Mouse (Mus musculus): ENCODE data around the gene Dnah8.

DNA sequence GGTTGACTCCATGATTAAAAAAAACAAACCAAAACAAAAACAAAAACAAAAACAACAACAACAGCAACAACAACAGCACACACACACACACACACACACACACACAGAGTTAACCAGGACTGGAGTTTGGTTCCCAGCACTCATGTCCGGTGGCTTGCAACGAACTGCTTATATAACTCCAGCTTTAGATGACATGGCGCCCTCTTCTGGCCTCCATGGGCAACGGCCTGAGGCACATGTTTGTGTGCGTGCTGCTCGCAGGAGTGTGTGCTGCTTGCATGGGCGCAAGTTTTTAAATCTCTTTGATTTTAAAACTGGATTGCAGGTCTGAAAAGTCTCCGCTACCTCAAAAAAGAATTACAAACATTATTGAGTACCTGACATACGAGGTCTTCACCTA is 179.5 kb downstream of the Dnah8 start:
- TF ChIP-seq CTCF (IDR thresholded peaks at IDR 0.05; ENCODE audit: borderline replicate concordance, extremely low read depth, insufficient read depth, insufficient read length) (no peak), POLR2A (IDR thresholded peaks at IDR 0.05; ENCODE audit: borderline replicate concordance, extremely low read depth, insufficient read depth, insufficient read length, poor library complexity, severe bottlenecking) (no peak)
